Mouse (Mus musculus): Measurements from ENCODE around the gene Aqp9.
A peak's percentile ranks its signal among the peaks of the same experiment; 100 is the strongest.
"Not testable (repeated sequence)": the region's sequence is repeated elsewhere in the genome, so short reads cannot be mapped to it uniquely, and the experiment has no call there.

Aqp9 gene

GRCm38 (mm10) chr9:71137267-71137945 is 31.1 kb downstream of the Aqp9 start:
- Histone ChIP-seq H3K4me3 (replicated peaks; ENCODE audit: low read length) (no peak overlapping the region), H3K36me3 (ENCODE audit: insufficient read depth, low read length) (no peaks in the 10 kb centered on the region), H3K9me3 (ENCODE audit: low read length) (peaks cover 9% of the 10 kb centered on the region), H3K27me3 (ENCODE audit: insufficient read depth, low read length) (peaks cover 9% of the 10 kb centered on the region; the same call in 1 of the 2 replicates), H3K4me1 (replicated peaks; ENCODE audit: low read depth, low read length) (no peaks in the 10 kb centered on the region)
- TF ChIP-seq CTCF (conservative IDR thresholded peaks at IDR 0.05; ENCODE audit: low read length) (no peak), POU5F1 (IDR thresholded peaks at IDR 0.05; ENCODE audit: borderline replicate concordance, low read length) (no peak), NANOG (IDR thresholded peaks at IDR 0.05; ENCODE audit: borderline replicate concordance, low read length) (no peak)

GRCm38 (mm10) chr9:71135073-71135472 is 33.4 kb downstream of the Aqp9 start:
- Histone ChIP-seq H3K4me1 (replicated peaks; ENCODE audit: low read depth, low read length) (peaks cover 3% of the 10 kb centered on the region), H3K27me3 (ENCODE audit: insufficient read depth, low read length) (peaks cover 18% of the 10 kb centered on the region), H3K36me3 (ENCODE audit: insufficient read depth, low read length) (no peaks in the 10 kb centered on the region), H3K9me3 (ENCODE audit: low read length) (peaks cover 9% of the 10 kb centered on the region), H3K4me3 (replicated peaks; ENCODE audit: low read length) (no peak overlapping the region)
- TF ChIP-seq CTCF (conservative IDR thresholded peaks at IDR 0.05; ENCODE audit: low read length) (no peak), NANOG (IDR thresholded peaks at IDR 0.05; ENCODE audit: borderline replicate concordance, low read length) (no peak), POU5F1 (IDR thresholded peaks at IDR 0.05; ENCODE audit: borderline replicate concordance, low read length) (no peak)

- no peak for TF ChIP-seq POU5F1 (IDR thresholded peaks at IDR 0.05; ENCODE audit: borderline replicate concordance, low read length)
- no peak for TF ChIP-seq CTCF (conservative IDR thresholded peaks at IDR 0.05; ENCODE audit: low read length)
- TF ChIP-seq NANOG (IDR thresholded peaks at IDR 0.05; ENCODE audit: borderline replicate concordance, low read length), result no peak
- Histone ChIP-seq H3K4me1 (replicated peaks; ENCODE audit: low read depth, low read length) (peaks cover 5% of the 10 kb centered on the region), H3K36me3 (ENCODE audit: insufficient read depth, low read length) (no peaks in the 10 kb centered on the region), H3K4me3 (replicated peaks; ENCODE audit: low read length) (no peak overlapping the region), H3K27me3 (ENCODE audit: insufficient read depth, low read length) (peaks cover 18% of the 10 kb centered on the region), H3K9me3 (ENCODE audit: low read length) (peaks cover 9% of the 10 kb centered on the region)
Measured at GRCm38 (mm10) chr9:71133190-71133589, 35.3 kb downstream of the Aqp9 start.

GRCm38 (mm10) chr9:71131822-71132221 is 36.7 kb downstream of the Aqp9 start:
- no peaks in the 10 kb centered on the region for H3K36me3 ChIP-seq (ENCODE audit: insufficient read depth, low read length)
- peaks cover 9% of the 10 kb centered on the region for H3K9me3 ChIP-seq (ENCODE audit: low read length)
- H3K4me3 ChIP-seq (replicated peaks; ENCODE audit: low read length), result no peak overlapping the region
- peaks cover 19% of the 10 kb centered on the region for H3K27me3 ChIP-seq (ENCODE audit: insufficient read depth, low read length)
- TF ChIP-seq POU5F1 (IDR thresholded peaks at IDR 0.05; ENCODE audit: borderline replicate concordance, low read length) (no peak), CTCF (conservative IDR thresholded peaks at IDR 0.05; ENCODE audit: low read length) (no peak), NANOG (IDR thresholded peaks at IDR 0.05; ENCODE audit: borderline replicate concordance, low read length) (no peak)
- H3K4me1 ChIP-seq (replicated peaks; ENCODE audit: low read depth, low read length), result peaks cover 5% of the 10 kb centered on the region

GRCm38 (mm10) chr9:71128911-71129310 is 39.6 kb downstream of the Aqp9 start:
- Histone ChIP-seq H3K4me3 (replicated peaks; ENCODE audit: low read length) (no peak overlapping the region), H3K4me1 (replicated peaks; ENCODE audit: low read depth, low read length) (peaks cover 5% of the 10 kb centered on the region), H3K27me3 (ENCODE audit: insufficient read depth, low read length) (peaks cover 37% of the 10 kb centered on the region), H3K9me3 (ENCODE audit: low read length) (peaks cover 9% of the 10 kb centered on the region), H3K36me3 (ENCODE audit: insufficient read depth, low read length) (no peaks in the 10 kb centered on the region)
- peak; percentile 68 for TF ChIP-seq CTCF (conservative IDR thresholded peaks at IDR 0.05; ENCODE audit: low read length)
- TF ChIP-seq NANOG (IDR thresholded peaks at IDR 0.05; ENCODE audit: borderline replicate concordance, low read length), result no peak
- no peak for TF ChIP-seq POU5F1 (IDR thresholded peaks at IDR 0.05; ENCODE audit: borderline replicate concordance, low read length)

GRCm38 (mm10) chr9:71126205-71126604 is 42.3 kb downstream of the Aqp9 start:
- peaks cover 5% of the 10 kb centered on the region for H3K4me1 ChIP-seq (replicated peaks; ENCODE audit: low read depth, low read length)
- TF ChIP-seq POU5F1 (IDR thresholded peaks at IDR 0.05; ENCODE audit: borderline replicate concordance, low read length) (no peak), CTCF (conservative IDR thresholded peaks at IDR 0.05; ENCODE audit: low read length) (peak; percentile 38), NANOG (IDR thresholded peaks at IDR 0.05; ENCODE audit: borderline replicate concordance, low read length) (no peak)

GRCm38 (mm10) chr9:71123095-71123494 is 45.4 kb downstream of the Aqp9 start:
- H3K4me1 ChIP-seq (replicated peaks; ENCODE audit: low read depth, low read length); H3K4me3 ChIP-seq (replicated peaks; ENCODE audit: low read length); H3K9me3 ChIP-seq (ENCODE audit: low read length); H3K36me3 ChIP-seq (ENCODE audit: insufficient read depth, low read length): not testable (repeated sequence)
- H3K27me3 ChIP-seq (ENCODE audit: insufficient read depth, low read length), result peaks cover 23% of the 10 kb centered on the region
- peak; percentile 25; the same call in 1 of the 2 replicates for TF ChIP-seq CTCF (conservative IDR thresholded peaks at IDR 0.05; ENCODE audit: low read length)

More at GRCm38 (mm10) chr9:71126205-71126604, 42.3 kb downstream of the Aqp9 start:
- peaks cover 25% of the 10 kb centered on the region for H3K27me3 ChIP-seq (ENCODE audit: insufficient read depth, low read length)
- H3K9me3 ChIP-seq (ENCODE audit: low read length), result no peaks in the 10 kb centered on the region
- no peaks in the 10 kb centered on the region for H3K36me3 ChIP-seq (ENCODE audit: insufficient read depth, low read length)
- no peak overlapping the region for H3K4me3 ChIP-seq (replicated peaks; ENCODE audit: low read length)

- peaks cover 15% of the 10 kb centered on the region for H3K27me3 ChIP-seq (ENCODE audit: insufficient read depth, low read length)
- H3K9me3 ChIP-seq (ENCODE audit: low read length), result no peaks in the 10 kb centered on the region
- H3K4me3 ChIP-seq (replicated peaks; ENCODE audit: low read length), result no peak overlapping the region
- H3K4me1 ChIP-seq (replicated peaks; ENCODE audit: low read depth, low read length), result no peaks in the 10 kb centered on the region
- no peak for TF ChIP-seq NANOG (IDR thresholded peaks at IDR 0.05; ENCODE audit: borderline replicate concordance, low read length)
- TF ChIP-seq POU5F1 (IDR thresholded peaks at IDR 0.05; ENCODE audit: borderline replicate concordance, low read length), result no peak
- no peak for TF ChIP-seq CTCF (conservative IDR thresholded peaks at IDR 0.05; ENCODE audit: low read length)
- no peaks in the 10 kb centered on the region for H3K36me3 ChIP-seq (ENCODE audit: insufficient read depth, low read length)
Measured at GRCm38 (mm10) chr9:71120924-71121323, 47.6 kb downstream of the Aqp9 start.

GRCm38 (mm10) chr9:71113166-71113565 is 55.3 kb downstream of the Aqp9 start:
- Histone ChIP-seq H3K27me3 (ENCODE audit: insufficient read depth, low read length) (no peaks in the 10 kb centered on the region), H3K4me3 (replicated peaks; ENCODE audit: low read length) (no peak overlapping the region), H3K36me3 (ENCODE audit: insufficient read depth, low read length) (no peaks in the 10 kb centered on the region), H3K9me3 (ENCODE audit: low read length) (no peaks in the 10 kb centered on the region), H3K4me1 (replicated peaks; ENCODE audit: low read depth, low read length) (no peaks in the 10 kb centered on the region)
- no peak for TF ChIP-seq NANOG (IDR thresholded peaks at IDR 0.05; ENCODE audit: borderline replicate concordance, low read length)
- no peak for TF ChIP-seq CTCF (conservative IDR thresholded peaks at IDR 0.05; ENCODE audit: low read length)
- no peak for TF ChIP-seq POU5F1 (IDR thresholded peaks at IDR 0.05; ENCODE audit: borderline replicate concordance, low read length)
